Mouse (Mus musculus): ENCODE measurements around the gene D10Jhu81e. TPM values are rescaled to one million over a fixed set of nuclear protein-coding genes. Genes with fewer than 3 reads are reported as not detected.

Gene D10Jhu81e
- total and polyA plus RNA-seq, 3 experiments: 50.6 to 57.4 TPM; not detected in 1

DNA sequence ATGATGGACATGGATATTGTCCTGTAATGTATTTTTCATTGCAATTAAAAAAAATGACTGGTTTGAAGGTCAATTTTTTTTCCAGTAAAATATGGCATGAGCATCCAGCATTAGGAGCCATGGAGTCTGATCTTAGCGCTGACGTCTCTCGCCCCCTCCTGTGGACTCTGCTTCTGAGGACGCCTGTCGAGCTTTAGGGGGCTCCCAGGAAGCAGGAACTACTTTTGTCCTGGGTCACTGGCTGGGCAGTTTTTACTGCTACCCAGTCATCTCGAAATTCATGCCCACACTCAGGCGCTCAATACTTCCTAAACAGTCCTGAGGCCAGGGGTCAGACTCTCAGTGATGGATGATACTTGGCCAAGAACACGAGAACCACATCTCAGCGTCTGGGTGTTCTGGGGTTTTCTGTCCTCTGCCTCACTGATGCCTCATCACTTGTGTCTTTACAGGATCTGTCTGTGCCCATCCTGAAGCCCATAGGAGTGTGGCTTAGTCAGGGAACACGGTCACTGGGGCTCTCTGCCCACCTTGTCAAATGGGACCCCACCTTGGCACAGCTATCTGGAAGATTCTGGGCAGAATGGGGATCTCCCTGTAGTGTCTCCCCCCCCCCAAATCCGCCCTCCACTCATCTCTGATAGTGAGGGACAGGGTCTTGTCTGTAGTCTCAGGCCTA, 29.9 kb downstream of the D10Jhu81e start:
- H3K4me1 ChIP-seq (ENCODE audit: control insufficient read depth in 1 of 2, insufficient read depth in 2 of 2, low read length in 2 of 2): no peaks in the 10 kb centered on the region

DNA sequence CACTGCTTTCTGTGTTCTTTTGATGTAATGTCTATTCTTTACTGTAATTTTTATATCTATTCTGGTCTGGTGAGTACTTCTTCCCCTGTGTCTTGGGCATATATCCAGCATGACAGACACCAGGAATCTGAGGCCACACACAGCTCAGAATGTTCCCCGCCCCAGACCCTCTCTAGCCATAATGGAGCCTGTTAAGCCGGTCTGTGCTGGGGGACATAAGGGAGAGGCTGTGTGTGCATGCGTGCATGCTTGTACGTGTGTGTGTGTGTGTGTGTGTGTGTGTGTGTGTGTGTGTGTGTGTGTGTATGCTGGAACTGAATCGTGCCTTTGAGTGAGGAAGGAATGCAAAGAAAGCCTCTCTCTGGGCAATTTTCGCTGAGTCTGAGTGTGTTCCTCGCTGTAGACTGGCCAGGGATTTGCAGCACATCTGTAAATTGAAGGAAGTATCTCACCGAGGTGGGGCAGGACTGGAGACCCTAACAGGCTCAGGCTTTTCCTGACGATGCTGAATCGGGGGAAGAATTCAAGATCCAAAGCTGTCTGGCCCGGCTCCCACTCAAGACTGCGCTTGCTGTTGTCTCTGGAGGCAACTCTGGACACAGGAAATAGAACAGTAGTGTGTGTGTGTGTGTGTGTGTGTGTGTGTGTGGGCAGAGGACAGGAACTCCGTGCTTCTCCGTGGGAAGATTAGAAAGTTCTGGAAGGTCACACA, 30.6 kb downstream of the D10Jhu81e start:
- Histone ChIP-seq H3K9me3 (replicated peaks; ENCODE audit: insufficient read depth, low read length) (no peaks in the 10 kb centered on the region), H3K4me1 (ENCODE audit: control insufficient read depth in 1 of 2, insufficient read depth in 2 of 2, low read length in 2 of 2) (no peaks in the 10 kb centered on the region), H3K79me2 (ENCODE audit: control insufficient read depth, insufficient read depth, low read length, poor library complexity) (no peaks in the 10 kb centered on the region), H3K4me3 (ENCODE audit: control insufficient read depth in 1 of 2, insufficient read depth in 1 of 2, low read depth in 2 of 2, low read length in 2 of 2) (no peak overlapping the region), H3K36me3 (ENCODE audit: control insufficient read depth in 1 of 2, insufficient read depth in 2 of 2, low read length in 2 of 2) (no peaks in the 10 kb centered on the region), H3K27me3 (ENCODE audit: control insufficient read depth in 1 of 2, insufficient read depth in 2 of 2, low read length in 2 of 2) (peaks cover 6 to 7% of the 10 kb centered on the region in 2 experiments; a peak in 3 of 4 replicates), H3K9ac (ENCODE audit: control insufficient read depth, low read depth, low read length, poor library complexity, severe bottlenecking) (no peak overlapping the region), H3K27ac (ENCODE audit: control insufficient read depth, low read depth, low read length) (no peak overlapping the region)
- DNase-seq (ENCODE audit: low read depth, low spot score): no peak
- no peak for TF ChIP-seq ZC3H11A (IDR thresholded peaks at IDR 0.05; ENCODE audit: low read depth, low read length)
- TF ChIP-seq POLR2A (IDR thresholded peaks at IDR 0.05; ENCODE audit: control insufficient read depth in 1 of 2, insufficient read depth in 1 of 2, low read depth in 1 of 2, low read length in 2 of 2, poor library complexity in 1 of 2): no peak
- TF ChIP-seq ZNF384 (IDR thresholded peaks at IDR 0.05; ENCODE audit: low read depth, low read length): no peak
- no peak for TF ChIP-seq BHLHE40 (IDR thresholded peaks at IDR 0.05; ENCODE audit: borderline replicate concordance, low read depth, low read length)
- TF ChIP-seq ZKSCAN1 (IDR thresholded peaks at IDR 0.05; ENCODE audit: low read depth, low read length): no peak
- TF ChIP-seq SIN3A (IDR thresholded peaks at IDR 0.05; ENCODE audit: low read length): no peak
- TF ChIP-seq TCF12 (IDR thresholded peaks at IDR 0.05; ENCODE audit: low read depth, low read length): no peak
- no peak for TF ChIP-seq TBP (IDR thresholded peaks at IDR 0.05; ENCODE audit: low read depth, low read length)
- no peak for TF ChIP-seq GATA1 (IDR thresholded peaks at IDR 0.05; ENCODE audit: low read depth, low read length)
- no peak for TF ChIP-seq E2F4 (IDR thresholded peaks at IDR 0.05; ENCODE audit: borderline replicate concordance, low read depth, low read length)

More for the DNA sequence above, 29.9 kb downstream of the D10Jhu81e start:
- TF ChIP-seq EP300 (IDR thresholded peaks at IDR 0.05; ENCODE audit: low read depth in 1 of 2, low read length in 2 of 2) (no peak), ZKSCAN1 (IDR thresholded peaks at IDR 0.05; ENCODE audit: low read depth, low read length) (no peak), GATA1 (IDR thresholded peaks at IDR 0.05; ENCODE audit: low read depth, low read length) (no peak), POLR2AphosphoS2 (IDR thresholded peaks at IDR 0.05; ENCODE audit: low read length) (no peak), JUND (IDR thresholded peaks at IDR 0.05; ENCODE audit: low read depth, low read length) (no peak), ZMIZ1 (IDR thresholded peaks at IDR 0.05; ENCODE audit: low read depth, low read length) (no peak), BHLHE40 (IDR thresholded peaks at IDR 0.05; ENCODE audit: borderline replicate concordance, low read depth, low read length) (no peak), MYB (IDR thresholded peaks at IDR 0.05; ENCODE audit: low read depth, low read length) (no peak), TBP (IDR thresholded peaks at IDR 0.05; ENCODE audit: low read depth, low read length) (no peak), TAL1 (IDR thresholded peaks at IDR 0.05; ENCODE audit: low read length) (no peak), NRF1 (IDR thresholded peaks at IDR 0.05; ENCODE audit: insufficient read depth, low read depth, low read length, poor library complexity, severe bottlenecking) (no peak), USF1 (IDR thresholded peaks at IDR 0.05; ENCODE audit: low read depth, low read length) (no peak), POLR2A (IDR thresholded peaks at IDR 0.05; ENCODE audit: control insufficient read depth in 1 of 2, insufficient read depth in 1 of 2, low read depth in 1 of 2, low read length in 2 of 2, poor library complexity in 1 of 2) (no peak), ELF1 (IDR thresholded peaks at IDR 0.05; ENCODE audit: low read depth, low read length) (no peak), SMC3 (IDR thresholded peaks at IDR 0.05; ENCODE audit: low read depth, low read length) (no peak), HCFC1 (IDR thresholded peaks at IDR 0.05; ENCODE audit: low read depth, low read length) (no peak)
- Histone ChIP-seq H3K36me3 (ENCODE audit: control insufficient read depth in 1 of 2, insufficient read depth in 2 of 2, low read length in 2 of 2) (no peaks in the 10 kb centered on the region), H3K27me3 (ENCODE audit: control insufficient read depth in 1 of 2, insufficient read depth in 2 of 2, low read length in 2 of 2) (peaks cover 6 to 12% of the 10 kb centered on the region in 2 experiments; a peak in 3 of 4 replicates), H3K4me3 (ENCODE audit: control insufficient read depth in 1 of 2, insufficient read depth in 1 of 2, low read depth in 2 of 2, low read length in 2 of 2) (no peak overlapping the region), H3K27ac (ENCODE audit: control insufficient read depth, low read depth, low read length) (no peak overlapping the region), H3K79me2 (ENCODE audit: control insufficient read depth, insufficient read depth, low read length, poor library complexity) (no peaks in the 10 kb centered on the region), H3K9ac (ENCODE audit: control insufficient read depth, low read depth, low read length, poor library complexity, severe bottlenecking) (no peak overlapping the region), H3K9me3 (replicated peaks; ENCODE audit: insufficient read depth, low read length) (no peaks in the 10 kb centered on the region)
- DNase-seq (ENCODE audit: low read depth, low spot score): no peak
